Mouse (Mus musculus) thymus, adult 2 months (tissue): Measurements from ENCODE around the gene 4930404N11Rik.

Experiments used
- CTCF ChIP-seq: fragments of 200-500 bp; IDR thresholded peaks from 2 replicates; pipeline ENCODE4 v1.5.1; 2012; ENCODE audit warnings: mild to moderate bottlenecking, control low read depth, low read length, moderate library complexity, borderline replicate concordance; ENCODE audit not compliant: control insufficient read depth, poor library complexity, insufficient read depth; ENCODE audit errors: extremely low read depth
- POLR2A ChIP-seq: fragments of 200-500 bp; IDR thresholded peaks from 2 replicates; pipeline ENCODE4 v1.6.1; 2012; ENCODE audit warnings: mild to moderate bottlenecking, low read length, control low read depth, moderate library complexity; ENCODE audit not compliant: control insufficient read depth, poor library complexity, insufficient read depth; ENCODE audit errors: extremely low read depth

- TF ChIP-seq POLR2A (no peak), CTCF (no peak)
Measured at GRCm38 (mm10) chr10:81376561-81377361, 11.1 kb upstream of the 4930404N11Rik start.
